Mouse (Mus musculus) forebrain, embryonic 10.5 days (tissue): ENCODE data around the gene P2rx3. TPM values are rescaled to one million over a fixed set of nuclear protein-coding genes. Genes with fewer than 3 reads are reported as not detected.

ENCODE experiments used
- DNase-seq: peaks from one replicate; pipeline ENCODE4 v3.0.0-alpha.2; 2017; ENCODE audit warnings: low spot score; ENCODE audit errors: extremely low spot score
- H3K27ac ChIP-seq: fragments of 300-500 bp; sonication (generic); 2 replicates; pipeline ENCODE4 v1.5.1; 2016; ENCODE audit warnings: mild to moderate bottlenecking
- H3K27me3 ChIP-seq: fragments of 300-500 bp; sonication (generic); 2 replicates; pipeline ENCODE4 v1.6.1; 2016; ENCODE audit warnings: mild to moderate bottlenecking; ENCODE audit not compliant: poor library complexity, severe bottlenecking
- H3K36me3 ChIP-seq: fragments of 300-500 bp; sonication (generic); replicated peaks from 2 replicates; pipeline ENCODE4 v1.6.1; 2016; ENCODE audit warnings: mild to moderate bottlenecking, moderate library complexity
- H3K4me1 ChIP-seq: fragments of 300-500 bp; sonication (generic); 2 replicates; pipeline ENCODE4 v1.6.1; 2016
- H3K4me3 ChIP-seq: fragments of 300-500 bp; sonication (generic); 2 replicates; pipeline ENCODE4 v1.5.1; 2016; ENCODE audit warnings: mild to moderate bottlenecking, moderate library complexity
- H3K9me3 ChIP-seq: fragments of 300-500 bp; sonication (generic); 2 replicates; pipeline ENCODE4 v1.6.1; 2016; ENCODE audit warnings: mild to moderate bottlenecking, moderate library complexity
- WGBS: fragments of 180-500 bp; shearing (Covaris S2); methylation state at CpG from one replicate; pipeline ENCODE4 v1.1.7; 2016; 5-methylcytosine and 5-hydroxymethylcytosine counted together
- polyA plus RNA-seq: library from polyadenylated mRNA; unstranded; fragments of >200 nt; fragmentation: Nextera tagmentation; extraction: Ambion mirVana; gene quantifications from 2 replicates; pipeline ENCODE4 v1.2.1, GENCODE M21; 2016

Gene P2rx3
- polyA plus RNA-seq = 2.7 and 3.6 TPM in 2 replicates

GRCm38 (mm10) chr2:85037047-85038026, at the start of gene P2rx3, which contains the start of gene Ssrp1:
P2rx3 (minus strand) TSS chr2:85037462.
Ssrp1 (plus strand) TSS chr2:85037234.
- no peaks in the 10 kb centered on the region for H3K27me3 ChIP-seq
- peak; percentile 93 for DNase-seq
- peaks cover 38% of the 10 kb centered on the region for H3K36me3 ChIP-seq
- WGBS = 1% methylated on average over 66 of the region's 66 CpGs
- peaks cover 27% of the 10 kb centered on the region for H3K4me1 ChIP-seq
- no peaks in the 10 kb centered on the region for H3K9me3 ChIP-seq
- peak within 1 kb of the TSS; percentile 87 for H3K4me3 ChIP-seq
- peak within 1 kb of the TSS; percentile 97 for H3K27ac ChIP-seq

GRCm38 (mm10) chr2:85073751-85074150, 36.5 kb upstream of the P2rx3 start:
- DNase-seq = no peak
- 88% methylated on average over 5 of the region's 5 CpGs for WGBS
- peaks cover 52% of the 10 kb centered on the region for H3K36me3 ChIP-seq
- H3K4me3 ChIP-seq = no peak overlapping the region
- H3K27me3 ChIP-seq = no peaks in the 10 kb centered on the region
- H3K27ac ChIP-seq = no peak overlapping the region
- H3K4me1 ChIP-seq = no peaks in the 10 kb centered on the region
- no peaks in the 10 kb centered on the region for H3K9me3 ChIP-seq

GRCm38 (mm10) chr2:85071921-85072320, 34.7 kb upstream of the P2rx3 start:
- H3K4me3 ChIP-seq = no peak overlapping the region
- 89% methylated on average over 5 of the region's 5 CpGs for WGBS
- no peaks in the 10 kb centered on the region for H3K9me3 ChIP-seq
- H3K36me3 ChIP-seq = peaks cover 52% of the 10 kb centered on the region
- no peak overlapping the region for H3K27ac ChIP-seq
- H3K4me1 ChIP-seq = no peaks in the 10 kb centered on the region
- no peaks in the 10 kb centered on the region for H3K27me3 ChIP-seq
- no peak for DNase-seq

- no peaks in the 10 kb centered on the region for H3K9me3 ChIP-seq
- H3K4me3 ChIP-seq = no peak overlapping the region
- H3K36me3 ChIP-seq = peaks cover 65% of the 10 kb centered on the region
- no peaks in the 10 kb centered on the region for H3K27me3 ChIP-seq
- 0 out of 2 replicates have a peak overlapping the region, but pooled peaks have one; percentile 13 for H3K27ac ChIP-seq
- WGBS = 71% methylated on average over 15 of the region's 15 CpGs
- no peak for DNase-seq
- H3K4me1 ChIP-seq = no peaks in the 10 kb centered on the region
Measured at GRCm38 (mm10) chr2:85070086-85070485, 32.8 kb upstream of the P2rx3 start.

GRCm38 (mm10) chr2:85068626-85069025, 31.4 kb upstream of the P2rx3 start:
- Histone ChIP-seq H3K27ac (no peak overlapping the region), H3K4me1 (no peaks in the 10 kb centered on the region), H3K4me3 (no peak overlapping the region), H3K36me3 (peaks cover 66% of the 10 kb centered on the region), H3K27me3 (no peaks in the 10 kb centered on the region), H3K9me3 (no peaks in the 10 kb centered on the region)
- 85% methylated on average over 2 of the region's 2 CpGs for WGBS
- DNase-seq = no peak

GRCm38 (mm10) chr2:85067903-85068625, 30.8 kb upstream of the P2rx3 start:
- peaks cover 66% of the 10 kb centered on the region for H3K36me3 ChIP-seq
- WGBS = 93% methylated on average over 10 of the region's 10 CpGs
- H3K9me3 ChIP-seq = no peaks in the 10 kb centered on the region
- no peaks in the 10 kb centered on the region for H3K27me3 ChIP-seq
- H3K27ac ChIP-seq = no peak overlapping the region
- H3K4me1 ChIP-seq = no peaks in the 10 kb centered on the region
- H3K4me3 ChIP-seq = no peak overlapping the region
- no peak for DNase-seq

- no peaks in the 10 kb centered on the region for H3K4me1 ChIP-seq
- H3K4me3 ChIP-seq = no peak overlapping the region
- no peaks in the 10 kb centered on the region for H3K27me3 ChIP-seq
- WGBS = 92% methylated on average over 5 of the region's 5 CpGs
- H3K9me3 ChIP-seq = no peaks in the 10 kb centered on the region
- DNase-seq = no peak
- H3K27ac ChIP-seq = no peak overlapping the region
- peaks cover 66% of the 10 kb centered on the region for H3K36me3 ChIP-seq
Measured at GRCm38 (mm10) chr2:85066937-85067336, 29.7 kb upstream of the P2rx3 start.

GRCm38 (mm10) chr2:85065141-85065875, 28.0 kb upstream of the P2rx3 start:
- DNase-seq = no peak
- Histone ChIP-seq H3K4me3 (no peak overlapping the region), H3K9me3 (no peaks in the 10 kb centered on the region), H3K36me3 (peaks cover 65% of the 10 kb centered on the region), H3K27me3 (no peaks in the 10 kb centered on the region), H3K27ac (no peak overlapping the region), H3K4me1 (peaks cover 11% of the 10 kb centered on the region)
- WGBS = 91% methylated on average over 12 of the region's 12 CpGs

GRCm38 (mm10) chr2:85061107-85061541, 23.9 kb upstream of the P2rx3 start:
- Histone ChIP-seq H3K4me3 (peak overlapping the region; percentile 36), H3K27ac (0 out of 2 replicates have a peak overlapping the region, but pooled peaks have one; percentile 56), H3K4me1 (peaks cover 17% of the 10 kb centered on the region), H3K36me3 (peaks cover 99% of the 10 kb centered on the region), H3K9me3 (no peaks in the 10 kb centered on the region), H3K27me3 (no peaks in the 10 kb centered on the region)
- 38% methylated on average over 10 of the region's 10 CpGs for WGBS
- no peak for DNase-seq

- DNase-seq = no peak
- Histone ChIP-seq H3K36me3 (peaks cover 99% of the 10 kb centered on the region), H3K4me3 (peak overlapping the region; percentile 36), H3K27me3 (no peaks in the 10 kb centered on the region), H3K4me1 (peaks cover 17% of the 10 kb centered on the region), H3K27ac (0 out of 2 replicates have a peak overlapping the region, but pooled peaks have one; percentile 56), H3K9me3 (no peaks in the 10 kb centered on the region)
- WGBS = 16% methylated on average over 11 of the region's 11 CpGs
Measured at GRCm38 (mm10) chr2:85060591-85061060, 23.4 kb upstream of the P2rx3 start.

- WGBS = 95% methylated on average over 6 of the region's 6 CpGs
- Histone ChIP-seq H3K4me1 (peaks cover 17% of the 10 kb centered on the region), H3K27ac (no peak overlapping the region), H3K27me3 (no peaks in the 10 kb centered on the region), H3K4me3 (no peak overlapping the region), H3K9me3 (no peaks in the 10 kb centered on the region), H3K36me3 (peaks cover 99% of the 10 kb centered on the region)
- no peak for DNase-seq
Measured at GRCm38 (mm10) chr2:85059677-85060076, 22.4 kb upstream of the P2rx3 start.

GRCm38 (mm10) chr2:85056711-85057110, 19.4 kb upstream of the P2rx3 start:
- Histone ChIP-seq H3K9me3 (no peaks in the 10 kb centered on the region), H3K4me1 (peaks cover 17% of the 10 kb centered on the region), H3K36me3 (peaks cover 99% of the 10 kb centered on the region), H3K27ac (no peak overlapping the region), H3K4me3 (no peak overlapping the region), H3K27me3 (no peaks in the 10 kb centered on the region)
- WGBS = 82% methylated on average over 5 of the region's 5 CpGs
- DNase-seq = no peak
